Mouse (Mus musculus): ENCODE measurements around the gene Abcb9.

DNA sequence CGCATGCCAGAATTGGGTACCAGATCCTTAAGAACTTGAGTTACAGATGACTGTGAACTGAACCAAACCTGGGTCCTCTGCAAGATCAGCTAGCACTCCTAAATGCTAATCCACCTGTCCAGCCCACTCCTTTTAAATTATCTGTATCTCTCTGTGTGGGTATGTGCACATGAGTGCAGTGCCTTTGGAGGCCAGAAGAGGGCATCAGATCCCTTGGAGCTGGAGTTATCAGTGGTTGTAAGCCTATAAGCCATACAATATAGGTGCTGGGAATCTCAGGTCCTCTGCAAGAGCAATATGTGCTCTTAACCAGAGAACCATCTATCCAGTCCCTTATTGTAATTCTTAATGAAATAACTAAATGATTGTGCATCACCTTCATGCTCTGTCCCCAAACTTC, 39.4 kb downstream of the Abcb9 start:
- no peak for TF ChIP-seq CTCF (IDR thresholded peaks at IDR 0.05; ENCODE audit: low read depth, low read length)
- TF ChIP-seq POLR2A (IDR thresholded peaks at IDR 0.05; ENCODE audit: borderline replicate concordance, low read depth, low read length) = no peak

Data from bone marrow macrophage, adult 2 months (primary cell).